Mouse (Mus musculus) CH12.LX (cell line): ENCODE data around the gene Btbd9.

Source experiments
- CTCF ChIP-seq, 2 experiments: IDR thresholded peaks in 1 of 2; conservative IDR thresholded peaks in 1 of 2; 2 replicates each; pipeline ENCODE4 v1.5.1; 2011 to 2012; ENCODE audit warnings: low read depth in 2 of 2, low read length in 2 of 2, improper control_type of control experiment in 1 of 2, inconsistent platforms in 1 of 2, mild to moderate bottlenecking in 1 of 2, moderate library complexity in 1 of 2
- MAFK ChIP-seq: IDR thresholded peaks from 2 replicates; pipeline ENCODE4 v1.6.1; 2011; ENCODE audit warnings: low read length, improper control_type of control experiment; ENCODE audit not compliant: insufficient replicate concordance
- MYC ChIP-seq: IDR thresholded peaks from 2 replicates; pipeline ENCODE4 v1.6.1; 2011; ENCODE audit warnings: low read depth, mild to moderate bottlenecking, improper control_type of control experiment, low read length
- NRF1 ChIP-seq: IDR thresholded peaks from 2 replicates; pipeline ENCODE4 v1.6.1; 2014; ENCODE audit warnings: low read depth, mild to moderate bottlenecking, inconsistent platforms, low read length, improper control_type of control experiment, moderate library complexity
- POLR2A ChIP-seq: IDR thresholded peaks from 2 replicates; pipeline ENCODE4 v1.6.1; 2011; ENCODE audit warnings: low read depth, mild to moderate bottlenecking, improper control_type of control experiment, low read length
- USF1 ChIP-seq: IDR thresholded peaks from 2 replicates; pipeline ENCODE4 v1.6.1; 2014; ENCODE audit warnings: low read depth, mild to moderate bottlenecking, inconsistent platforms, low read length, improper control_type of control experiment
- USF2 ChIP-seq: conservative IDR thresholded peaks from 2 replicates; pipeline ENCODE4 v1.6.1; 2011; ENCODE audit warnings: low read depth, low read length, improper control_type of control experiment

- TF ChIP-seq CTCF (conservative IDR thresholded peaks at IDR 0.05 in 1 of 2, IDR thresholded peaks at IDR 0.05 in 1 of 2; ENCODE audit: low read depth in 2 of 2, low read length in 2 of 2) (no peak), USF1 (no peak), USF2 (no peak), NRF1 (no peak), MYC (no peak), POLR2A (no peak), MAFK (no peak)
Observed at GRCm38 (mm10) chr17:30472776-30473175, 103.5 kb downstream of the Btbd9 start.
